Mouse (Mus musculus) cerebral cortex, adult 2 months (tissue): Measurements from ENCODE around the gene Ppp1r15a.

Source experiments
- WGBS: fragments of 180-500 bp; shearing (Covaris S2); methylation state at CpG from one replicate; pipeline ENCODE4 v1.1.7; 2018; 5-methylcytosine and 5-hydroxymethylcytosine counted together

The Ppp1r15a gene

DNA sequence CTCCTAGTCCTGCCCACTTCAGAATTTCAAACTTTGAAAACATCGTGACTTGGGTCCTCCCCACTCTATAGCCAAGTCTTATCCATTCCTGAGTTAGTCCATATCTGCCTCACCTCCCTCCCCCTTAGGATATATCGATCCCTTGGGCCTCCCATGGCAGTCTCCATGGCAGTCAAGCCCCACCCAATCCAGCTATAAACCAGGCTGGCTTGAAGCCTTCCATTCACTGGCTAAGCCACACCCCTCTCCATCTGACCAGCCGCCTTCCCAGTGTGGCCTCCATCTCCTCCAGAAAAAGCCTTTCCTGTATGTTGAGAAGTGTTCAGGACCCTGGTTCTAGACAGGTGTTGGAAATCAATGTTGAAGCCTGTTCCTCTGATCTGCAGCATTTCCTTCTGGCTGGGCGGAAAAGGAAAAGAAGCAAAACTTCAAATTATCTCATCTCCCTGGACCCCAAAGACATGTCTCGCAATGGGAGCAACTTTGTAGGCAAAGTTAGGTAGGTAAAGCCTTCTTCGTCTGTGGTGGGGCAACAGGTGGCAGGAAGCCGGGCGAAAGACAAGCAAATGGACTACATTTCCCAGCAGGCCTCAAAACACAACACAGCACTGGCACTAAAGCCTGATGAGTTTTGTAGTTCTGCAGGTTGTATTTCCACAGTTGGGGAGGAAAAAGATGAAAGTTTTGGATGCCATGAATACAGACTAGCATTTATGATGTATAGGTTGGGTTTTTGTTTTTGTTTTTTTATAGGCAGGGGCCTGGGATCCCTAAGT lies 6.5 kb downstream of the Ppp1r15a start:
- 77% methylated on average over 8 of the region's 8 CpGs for WGBS

DNA sequence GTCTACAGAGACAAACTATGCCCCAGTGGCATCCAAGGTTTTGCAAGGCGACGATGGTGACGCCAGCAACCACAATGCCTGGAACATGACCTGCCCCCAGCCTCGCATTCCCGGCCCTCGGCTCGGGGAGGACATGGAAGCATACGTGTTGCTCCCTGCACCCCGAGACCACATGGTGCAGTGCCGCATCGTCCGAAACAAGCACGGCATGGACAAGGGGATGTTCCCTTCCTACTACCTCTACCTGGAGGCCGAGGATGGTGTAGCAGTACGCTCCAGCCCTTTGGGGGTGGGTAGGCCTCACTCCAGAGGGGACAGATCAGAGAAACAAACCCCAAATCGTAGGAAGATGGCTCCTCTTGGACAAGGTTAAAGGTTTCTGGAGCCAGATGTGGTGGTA lies 7.5 kb downstream of the Ppp1r15a start:
- WGBS, result 95% methylated on average over 16 of the region's 16 CpGs

DNA sequence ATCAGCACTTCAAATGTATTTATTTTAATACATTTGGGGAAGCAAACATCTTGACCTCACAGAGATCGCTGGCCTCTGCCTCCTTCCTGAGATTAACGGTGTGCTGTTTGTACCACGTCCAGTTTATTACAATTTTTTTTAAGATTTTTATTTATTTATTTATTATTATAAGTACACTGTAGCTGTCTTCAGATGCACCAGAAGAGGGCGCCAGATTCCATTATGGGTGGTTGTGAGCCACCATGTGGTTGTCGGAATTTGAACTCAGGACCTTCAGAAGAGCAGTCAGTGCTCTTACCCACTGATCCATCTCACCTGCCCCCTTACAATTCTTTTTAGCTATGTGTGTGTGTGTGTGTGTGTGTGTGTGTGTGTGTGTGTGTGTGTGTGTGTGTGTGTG lies 9.2 kb downstream of the Ppp1r15a start:
- WGBS, result 61% methylated on average over 5 of the region's 5 CpGs

DNA sequence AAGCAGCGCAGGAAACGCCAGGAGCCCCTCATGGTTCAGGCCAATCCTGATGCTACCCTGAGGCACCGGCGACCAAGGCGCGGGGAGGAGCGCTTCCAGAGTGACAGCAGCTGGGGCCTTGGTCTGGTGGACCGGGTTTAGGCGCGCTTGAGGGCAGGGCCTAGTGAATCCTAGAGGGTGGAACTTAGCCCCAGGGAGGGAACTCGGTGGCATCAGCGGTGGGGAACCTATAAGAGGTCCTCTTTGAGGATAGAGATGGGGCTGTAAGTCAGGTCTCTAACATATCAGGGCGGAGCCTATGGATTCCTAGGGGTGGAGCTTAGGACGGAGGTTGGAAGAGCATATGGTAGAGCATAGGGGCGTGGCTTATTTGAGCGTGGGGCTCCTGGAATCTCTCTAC lies 10.6 kb downstream of the Ppp1r15a start:
- WGBS, result 54% methylated on average over 16 of the region's 16 CpGs

DNA sequence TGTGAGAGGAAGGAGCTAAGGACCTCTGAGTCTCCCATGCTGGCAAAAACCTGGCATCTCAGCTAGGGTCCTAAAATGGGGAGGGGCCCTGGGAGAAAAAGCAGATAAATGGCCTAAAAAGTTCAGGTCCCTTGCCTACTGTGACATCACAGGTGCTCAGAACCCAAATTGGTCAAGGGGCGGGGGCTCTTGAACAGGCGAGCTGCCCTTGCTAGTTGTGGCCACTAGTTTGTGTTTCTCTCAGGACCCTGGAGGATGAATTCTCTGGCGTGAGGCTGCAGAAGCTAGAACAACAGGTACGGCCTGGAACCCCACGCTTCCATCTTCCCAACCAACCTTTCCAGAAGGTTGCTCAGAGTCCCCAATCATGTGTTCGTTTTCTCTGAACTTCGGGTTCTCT lies 11.7 kb downstream of the Ppp1r15a start:
- WGBS, result 91% methylated on average over 7 of the region's 7 CpGs

DNA sequence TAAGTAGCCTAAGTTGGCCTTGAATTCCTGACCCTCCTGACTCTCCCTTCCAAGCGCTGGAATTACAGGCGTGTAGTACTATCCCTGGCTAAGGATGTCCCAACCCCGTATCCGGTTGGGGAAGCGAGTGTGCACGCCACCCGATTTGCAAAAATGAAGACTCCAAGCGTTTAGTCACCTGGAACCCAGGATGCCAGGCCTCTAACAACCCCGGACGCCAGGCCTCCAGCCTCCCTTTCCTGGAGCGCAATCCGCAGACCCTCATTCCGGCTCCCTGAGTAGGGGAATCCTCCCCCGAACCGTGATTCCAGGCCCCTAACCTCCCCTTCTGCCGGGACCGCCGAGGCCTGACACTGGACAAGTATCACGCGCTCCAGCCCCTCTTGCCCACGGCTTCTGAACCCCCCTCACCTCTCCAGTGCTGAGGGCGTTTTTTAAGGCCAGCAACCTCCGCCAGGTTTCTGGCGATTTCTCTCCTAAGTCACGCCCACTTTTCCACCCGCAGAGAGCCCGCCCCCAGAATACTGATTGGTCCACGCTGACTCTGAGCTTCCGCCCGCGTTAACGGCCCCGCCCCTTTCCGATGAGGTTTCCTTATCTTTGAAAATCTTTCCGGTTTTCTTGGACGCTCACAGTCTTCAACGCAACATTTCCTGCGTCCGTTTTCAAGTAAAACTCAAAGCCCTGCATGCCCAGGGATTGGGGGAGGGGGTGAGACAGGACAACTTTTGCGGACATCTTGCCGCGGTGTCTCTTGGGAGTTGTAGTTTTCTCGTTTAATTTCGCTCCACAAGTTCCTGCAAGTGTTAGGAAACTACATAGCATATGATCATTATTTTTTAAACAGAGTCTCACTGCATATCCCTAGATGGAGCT lies 15.9 kb downstream of the Ppp1r15a start, which contains the start of gene Nucb1:
TSS of gene Nucb1 (minus strand) at position 495 of the 876 bp plus-strand sequence.
- under 1% methylated on average over 44 of the region's 44 CpGs for WGBS

DNA sequence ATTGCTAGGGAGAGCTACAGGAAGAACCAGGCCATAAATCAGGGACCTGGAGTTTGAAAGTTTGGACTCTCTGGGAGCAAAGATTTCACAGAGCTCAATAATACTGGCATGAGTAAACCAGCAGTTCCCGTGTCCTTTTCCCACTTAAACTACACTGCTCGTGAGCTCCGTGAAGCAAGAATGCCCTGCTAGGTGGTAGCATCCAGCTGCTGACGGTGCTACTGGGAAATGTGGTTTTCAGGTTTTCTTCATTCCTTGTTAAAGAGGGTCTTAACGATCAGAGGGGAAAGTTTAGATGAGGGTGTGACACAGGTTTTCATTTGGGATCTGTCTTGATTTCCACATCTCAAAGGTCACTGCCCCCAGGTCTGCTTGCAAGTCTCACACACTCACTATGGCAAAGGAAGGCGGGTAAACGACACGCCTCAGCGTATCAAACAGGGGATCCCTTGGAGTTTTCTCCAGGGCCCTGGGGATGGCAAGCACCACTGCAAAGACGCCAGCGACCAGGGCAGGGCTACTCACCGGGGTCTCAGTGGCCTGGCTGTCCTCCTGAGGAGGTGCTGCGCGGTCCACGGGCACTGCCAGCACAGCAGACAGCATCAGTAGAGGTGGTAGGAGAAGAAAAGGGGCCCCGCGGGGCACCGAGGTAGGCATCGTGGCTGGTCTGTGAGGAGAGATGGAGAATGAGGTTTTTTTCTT lies 16.7 kb downstream of the Ppp1r15a start:
- WGBS, result 26% methylated on average over 19 of the region's 19 CpGs

DNA sequence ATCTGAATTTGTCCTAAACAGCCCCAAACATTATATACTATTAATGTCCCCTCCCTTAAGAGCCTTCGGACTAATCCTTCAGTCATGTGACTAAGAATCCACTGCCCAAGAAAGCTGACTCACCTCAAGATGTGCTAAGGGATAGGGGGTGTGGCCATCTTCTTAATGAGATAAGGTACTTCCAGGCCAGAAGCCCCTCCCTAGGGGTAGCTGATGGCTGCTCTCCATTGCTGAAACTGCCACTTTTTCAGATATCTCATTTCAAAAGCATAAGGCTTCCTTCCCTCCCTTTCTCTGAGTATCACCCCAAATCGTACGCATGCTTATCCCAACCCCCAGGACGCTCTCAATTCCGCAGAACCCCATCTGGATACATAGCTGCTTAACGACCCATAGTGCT lies 17.5 kb downstream of the Ppp1r15a start:
- 87% methylated on average over 6 of the region's 6 CpGs for WGBS

DNA sequence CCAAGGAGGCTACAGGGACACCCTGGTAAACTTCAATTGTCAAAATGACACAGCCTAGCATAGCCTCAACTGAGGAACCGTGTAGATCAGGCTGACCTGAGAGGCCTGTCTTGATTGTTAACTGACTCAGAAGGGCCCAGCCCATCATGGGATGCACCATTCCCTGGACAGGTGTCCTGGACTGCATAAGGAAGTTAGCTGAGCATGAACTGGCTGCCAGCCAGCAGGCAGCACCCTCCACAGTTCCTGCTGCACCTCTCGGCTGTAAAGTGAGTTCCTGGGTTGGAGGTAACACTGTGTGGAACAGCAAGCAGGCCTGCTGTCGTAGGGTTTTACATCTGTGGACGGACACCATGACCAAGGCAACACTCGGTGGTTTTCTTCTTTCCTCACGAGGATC lies 18.5 kb downstream of the Ppp1r15a start:
- WGBS, result 91% methylated on average over 6 of the region's 6 CpGs

DNA sequence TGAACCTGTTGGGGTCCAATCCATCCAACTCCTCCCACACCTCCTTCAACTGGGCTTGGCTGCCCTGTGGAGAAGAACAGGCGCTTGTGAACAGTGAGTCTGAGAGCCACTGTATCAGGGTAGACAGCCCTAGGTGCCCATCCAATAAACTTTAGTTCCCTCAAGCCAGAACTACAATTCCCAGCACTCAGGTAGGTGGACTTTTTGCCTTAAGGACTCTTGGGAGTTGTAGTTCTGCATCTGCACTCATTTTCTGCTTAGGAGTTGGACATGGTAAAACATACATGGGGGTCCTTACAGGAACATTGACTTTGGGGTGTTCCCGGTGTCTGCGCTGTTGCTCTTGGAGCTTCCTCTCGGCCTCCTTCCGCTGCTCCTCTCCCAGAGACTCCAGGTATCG lies 27.6 kb downstream of the Ppp1r15a start:
- 95% methylated on average over 6 of the region's 6 CpGs for WGBS

DNA sequence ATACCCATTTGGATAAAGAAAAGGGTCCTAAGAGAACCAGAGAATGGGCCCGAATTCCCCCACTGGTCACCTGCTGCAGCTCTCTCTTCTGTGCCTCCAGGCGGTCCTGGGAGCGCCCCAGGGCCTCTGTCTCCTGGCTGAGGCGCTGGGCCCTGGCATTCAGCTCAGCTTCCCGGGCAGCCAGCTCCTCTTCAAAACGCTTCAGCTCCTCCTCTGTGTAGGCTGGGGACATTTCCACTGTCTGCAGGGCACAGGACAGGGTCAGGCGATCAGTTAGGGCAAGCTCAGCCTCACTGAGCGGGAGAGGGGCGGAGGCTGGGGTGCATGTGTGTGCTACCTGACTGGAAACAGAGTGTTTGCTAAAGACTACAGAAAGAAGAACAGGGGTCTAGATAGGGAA lies 31.5 kb downstream of the Ppp1r15a start:
- 89% methylated on average over 9 of the region's 9 CpGs for WGBS

DNA sequence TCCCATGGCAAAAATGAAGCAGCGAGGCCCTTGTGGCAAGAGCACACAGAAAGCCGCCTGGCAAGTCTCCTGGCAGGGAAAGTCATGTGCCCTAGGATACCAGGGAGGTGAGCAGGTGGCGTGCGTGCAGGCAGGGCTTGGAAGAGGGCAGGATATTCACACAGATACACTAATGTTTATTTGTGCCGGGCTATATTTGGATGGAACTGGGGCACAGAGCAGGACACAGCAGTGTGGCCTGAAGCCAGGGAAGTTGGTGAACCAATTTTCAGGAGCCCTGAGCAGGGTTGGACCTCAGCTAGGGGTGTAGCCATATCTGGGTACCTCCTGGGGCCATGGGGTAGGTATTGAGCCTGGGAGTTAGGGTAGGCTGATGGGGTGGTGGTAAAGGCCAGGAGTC lies 33.1 kb downstream of the Ppp1r15a start:
- 90% methylated on average over 5 of the region's 5 CpGs for WGBS

DNA sequence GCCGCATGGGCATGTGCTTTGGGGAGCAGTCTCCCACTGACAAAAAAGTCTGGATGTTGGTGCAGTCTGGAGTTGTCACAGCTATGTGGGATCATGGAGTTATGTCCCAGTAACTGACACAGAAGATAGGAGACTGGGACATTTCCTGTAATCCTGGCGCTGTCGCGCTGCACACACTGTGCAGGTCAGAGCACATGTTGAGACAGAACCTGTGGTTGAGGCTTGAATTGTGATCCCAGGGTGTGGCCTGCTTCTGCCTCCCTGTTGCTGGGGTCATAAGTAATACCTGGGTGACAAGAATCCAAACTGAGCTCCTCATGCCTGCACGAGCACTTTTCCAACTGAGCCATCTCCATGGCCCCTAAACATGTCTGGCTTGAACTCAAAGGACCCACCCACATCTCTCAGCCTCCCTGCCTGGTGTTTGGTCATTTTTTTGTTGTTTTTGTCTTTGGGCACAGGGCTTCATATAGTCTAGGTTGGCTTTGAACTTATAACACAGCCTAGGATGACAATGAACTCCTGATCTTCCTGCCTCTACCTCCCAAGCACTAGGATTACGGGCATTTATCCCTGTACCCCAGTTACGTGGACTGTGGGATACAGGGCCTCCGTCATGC lies 33.7 kb downstream of the Ppp1r15a start:
- WGBS, result 97% methylated on average over 8 of the region's 8 CpGs

DNA sequence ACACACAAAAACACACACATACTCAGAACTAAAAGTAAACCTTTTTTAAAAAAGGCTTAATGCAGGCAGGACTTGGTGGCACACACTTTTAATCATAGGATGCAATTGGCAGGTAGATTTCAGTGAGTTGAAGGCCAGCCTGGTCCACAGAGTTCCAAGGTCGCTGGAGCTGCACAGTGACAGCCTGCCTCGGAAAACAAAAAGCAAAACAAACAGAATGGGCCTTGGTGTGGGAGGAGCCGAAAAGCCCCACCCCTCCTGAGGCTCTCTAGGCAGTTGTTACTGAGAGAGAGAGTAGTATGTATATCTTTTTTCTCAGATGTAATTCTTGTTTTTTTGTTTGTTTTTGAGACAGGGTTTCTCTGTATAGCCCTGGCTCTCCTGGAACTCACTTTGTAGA lies 34.8 kb downstream of the Ppp1r15a start:
- WGBS, result 25% methylated on average over 3 of the region's 3 CpGs

DNA sequence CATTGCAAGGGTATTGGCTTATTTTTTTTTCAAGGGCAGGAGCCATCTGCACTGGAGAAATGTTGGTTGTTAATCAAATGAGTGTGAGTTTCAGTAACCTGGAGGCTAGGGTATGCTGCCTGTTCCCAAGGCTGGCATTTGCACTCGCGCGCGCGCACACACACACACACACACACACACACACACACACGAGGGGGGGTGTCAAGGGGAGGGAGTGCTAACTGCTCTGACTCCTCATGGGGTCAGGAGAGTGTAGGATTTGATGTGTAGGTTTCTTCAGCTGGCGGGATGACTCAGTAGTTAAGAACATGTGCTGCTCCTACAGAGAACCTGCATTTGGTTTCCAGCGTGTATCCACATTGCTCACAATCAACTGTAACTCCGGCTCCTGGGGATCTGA lies 35.2 kb downstream of the Ppp1r15a start:
- WGBS, result 32% methylated on average over 9 of the region's 9 CpGs

DNA sequence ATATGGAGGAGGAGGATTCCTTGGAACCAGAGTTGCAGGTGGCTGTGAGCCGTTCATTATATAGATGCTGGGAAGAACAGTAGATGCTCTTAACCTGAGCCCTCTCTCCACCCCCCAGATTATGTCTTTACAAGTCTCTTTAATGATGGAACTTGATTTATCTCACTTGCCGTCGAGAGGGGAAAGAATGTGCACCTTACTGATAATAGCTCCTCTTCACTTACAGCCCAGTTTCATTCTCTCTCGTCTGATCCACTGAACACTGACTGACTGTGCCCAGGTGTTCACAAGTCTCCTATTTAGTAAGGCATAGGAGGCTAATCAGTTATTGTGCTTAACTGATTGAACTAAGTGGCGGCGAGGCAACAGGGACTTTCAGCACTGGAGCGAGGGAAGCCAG lies 36.5 kb downstream of the Ppp1r15a start:
- WGBS, result 92% methylated on average over 7 of the region's 7 CpGs

DNA sequence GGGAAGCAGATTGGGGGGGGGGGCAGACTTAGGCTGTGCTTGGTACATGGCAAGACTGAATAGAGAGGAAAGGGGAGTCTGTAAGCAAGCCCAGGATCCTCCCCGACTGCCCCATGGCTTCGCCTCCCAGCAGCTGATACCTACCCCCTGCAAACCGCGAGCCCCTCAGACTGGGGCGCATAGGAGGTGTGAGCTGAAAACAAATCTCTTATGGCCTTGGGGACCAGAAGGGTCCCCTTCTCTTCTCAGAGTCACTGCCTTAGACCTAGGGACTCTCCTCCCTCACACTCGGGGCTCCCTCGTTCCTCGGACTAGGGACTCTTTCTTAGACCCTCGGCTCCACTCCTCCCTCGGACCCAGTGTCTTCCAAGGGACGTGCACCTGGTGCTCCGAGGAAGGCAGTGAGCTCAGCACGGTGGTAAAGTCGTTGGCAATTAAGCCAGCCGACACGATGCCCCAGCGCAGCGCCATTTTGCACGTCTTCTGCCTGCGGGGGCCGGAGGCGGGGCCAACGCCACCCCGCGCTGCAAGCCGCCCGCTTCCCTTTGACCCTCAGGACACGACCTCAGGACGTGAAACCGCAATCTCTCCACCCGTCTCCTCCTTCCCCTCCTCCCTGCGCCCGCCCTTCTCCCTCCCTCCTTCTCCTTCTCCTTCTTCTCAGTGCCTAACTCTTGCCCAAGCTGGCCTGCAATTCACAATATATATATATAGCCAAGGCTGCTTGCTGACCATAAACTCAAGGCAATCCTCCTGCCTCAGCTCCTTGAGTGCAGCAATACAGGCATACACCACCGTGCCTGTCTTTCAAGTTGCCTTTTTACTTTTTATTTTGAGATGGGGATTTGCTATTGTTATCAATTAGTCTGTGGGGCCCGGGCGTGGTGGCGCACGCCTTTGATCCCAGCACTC lies 37.5 kb downstream of the Ppp1r15a start, which contains the start of gene Dhdh:
TSS of gene Dhdh (minus strand) at position 513 of the 912 bp plus-strand sequence.
- WGBS, result 12% methylated on average over 36 of the region's 38 CpGs

DNA sequence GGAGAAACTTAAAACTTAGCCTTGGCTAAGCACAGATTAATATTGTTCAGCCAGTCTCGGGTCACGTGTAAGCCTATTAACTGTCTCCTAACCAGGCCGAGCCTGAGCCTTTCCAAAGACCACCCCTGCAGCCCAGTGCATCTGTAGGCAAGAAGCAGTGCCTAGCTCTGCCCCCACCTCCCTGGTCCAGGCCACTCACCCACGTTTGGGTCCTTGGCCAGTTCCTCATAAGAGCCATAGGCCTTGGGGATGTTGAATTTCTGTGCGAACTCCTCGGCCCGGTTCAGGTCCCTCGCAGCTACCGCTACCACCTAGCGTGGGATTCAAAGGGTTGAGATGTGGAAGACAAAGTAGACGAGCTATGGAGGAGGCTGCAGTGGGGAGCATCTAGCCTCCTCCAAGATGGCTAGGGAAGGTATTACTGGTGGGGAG lies 38.2 kb downstream of the Ppp1r15a start:
- WGBS, result 61% methylated on average over 11 of the region's 11 CpGs

DNA sequence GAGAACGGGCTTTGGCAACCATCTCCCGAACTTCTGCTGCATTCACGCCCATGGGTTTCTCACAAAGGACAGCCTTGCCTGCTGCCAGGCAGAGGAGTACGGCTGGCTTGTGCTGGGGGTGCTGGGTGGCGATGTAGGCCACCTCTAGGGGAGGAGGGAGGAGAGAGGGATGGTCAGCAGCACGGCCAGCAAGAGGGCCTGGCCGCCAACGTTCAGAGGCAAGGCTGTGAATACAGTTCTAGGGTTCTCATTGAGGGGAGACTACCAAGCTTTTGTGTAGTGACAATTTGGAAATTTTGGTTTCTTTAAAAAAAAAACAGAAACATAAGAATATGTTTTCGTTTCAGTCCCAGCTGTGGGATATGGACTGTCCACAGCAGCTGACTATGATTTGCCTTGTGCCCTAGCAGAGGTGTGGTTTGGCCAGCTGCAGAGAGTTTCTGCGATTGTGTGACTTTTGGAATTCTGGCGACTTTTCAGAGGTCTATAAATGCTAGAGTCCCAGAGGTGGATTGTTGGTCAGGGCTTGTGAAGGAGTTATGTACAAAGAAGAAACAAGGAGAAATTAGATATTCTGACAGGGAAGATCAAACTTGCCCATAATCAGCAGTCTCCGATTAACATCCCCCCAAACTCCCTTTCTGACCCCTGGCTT lies 39.2 kb downstream of the Ppp1r15a start, which contains the start of gene Gm45808:
TSS of gene Gm45808 (minus strand) at position 51 of the 655 bp plus-strand sequence.
- WGBS, result 61% methylated on average over 12 of the region's 12 CpGs

DNA sequence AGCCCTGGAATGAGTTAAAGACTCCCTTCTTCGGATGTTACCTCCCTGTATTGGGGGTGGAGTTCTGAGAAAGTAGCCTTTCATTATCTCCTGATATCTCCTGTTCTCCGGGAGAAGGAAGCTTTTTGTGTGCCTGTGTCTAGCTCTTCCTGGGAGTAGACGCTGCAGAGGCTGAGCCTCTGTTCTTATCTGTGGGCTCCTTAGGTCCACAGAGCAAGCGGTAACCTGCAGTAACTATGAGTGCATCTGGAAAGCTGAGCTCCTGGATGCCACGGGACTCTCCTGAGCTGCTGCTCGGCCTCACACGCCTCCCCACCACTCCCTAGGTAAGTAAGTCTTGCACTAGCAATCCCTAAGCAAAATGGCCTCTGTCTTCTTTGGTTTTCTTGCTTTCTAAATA lies 39.9 kb downstream of the Ppp1r15a start:
- WGBS, result 86% methylated on average over 7 of the region's 7 CpGs
